Comparison of ENCODE assay signal across 26 mouse cellular contexts in the genomic region with DNA sequence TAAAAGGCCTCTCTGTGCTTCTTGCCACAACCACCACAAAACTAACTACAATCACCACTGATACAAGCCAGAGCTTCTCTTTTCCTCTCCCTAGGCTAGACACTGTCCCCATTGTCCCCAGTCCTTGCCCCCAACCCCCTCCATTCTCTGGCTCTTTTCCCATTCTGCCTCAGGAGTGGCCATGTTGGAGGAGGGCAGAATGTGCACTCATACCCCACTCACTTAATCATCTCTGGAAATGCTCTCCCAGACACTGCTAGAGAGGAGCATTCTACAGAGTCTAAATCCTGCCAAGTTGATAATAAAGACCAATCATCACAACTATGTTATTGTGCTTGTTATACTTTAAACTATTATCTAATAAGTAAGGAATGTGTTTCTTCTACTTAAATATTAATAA.
DNase-seq lines count a peak whose midpoint lies in the region; ATAC-seq and TF ChIP-seq lines count a peak whose summit lies in the region.
"Had no signal": no experiment of that assay in that cellular context is flagged by ENCODE, and none has a peak within 500 bp of the region (broad histone marks: within the 10 kb centered on the region; RNA-seq: fewer than 3 reads in every experiment).

No protein-coding gene starts in this region.

- no peak overlapping the region for H3K4me3 ChIP-seq in hindbrain, embryonic 13.5 days
- no peak overlapping the region for H3K4me3 ChIP-seq in hindbrain, embryonic 10.5 days
- no peak overlapping the region for H3K4me3 ChIP-seq in lung, embryonic 14.5 days (ENCODE audit: low read depth, low read length)
- no peak overlapping the region for H3K4me3 ChIP-seq in neural tube, embryonic 14.5 days (ENCODE audit: low read depth, low read length)
- H3K4me3 ChIP-seq: embryonic facial prominence, embryonic 12.5 days; embryonic facial prominence, embryonic 15.5 days; gastrocnemius, adult 2 months had no signal

- H3K4me1 ChIP-seq in hindbrain, embryonic 13.5 days (replicated peaks): no peaks in the 10 kb centered on the region
- H3K4me1 ChIP-seq in hindbrain, embryonic 10.5 days (replicated peaks): no peaks in the 10 kb centered on the region
- H3K4me1 ChIP-seq in lung, embryonic 14.5 days (ENCODE audit: insufficient read depth): no peaks in the 10 kb centered on the region
- H3K4me1 ChIP-seq in neural tube, embryonic 14.5 days (ENCODE audit: control insufficient read depth, insufficient read depth, low read length): no peaks in the 10 kb centered on the region
- H3K4me1 ChIP-seq: embryonic facial prominence, embryonic 12.5 days; embryonic facial prominence, embryonic 15.5 days had no signal

- H3K9ac ChIP-seq in hindbrain, embryonic 13.5 days: no peak overlapping the region
- no peak overlapping the region for H3K9ac ChIP-seq in lung, embryonic 14.5 days
- no peak overlapping the region for H3K9ac ChIP-seq in neural tube, embryonic 14.5 days (replicated peaks; ENCODE audit: low read depth, low read length)
- H3K9ac ChIP-seq: embryonic facial prominence, embryonic 12.5 days; embryonic facial prominence, embryonic 15.5 days; forebrain, postnatal 0 days; hindbrain, embryonic 14.5 days had no signal

- H3K4me2 ChIP-seq in hindbrain, embryonic 13.5 days: no peak overlapping the region
- H3K4me2 ChIP-seq in lung, embryonic 14.5 days: no peak overlapping the region
- H3K4me2 ChIP-seq in neural tube, embryonic 14.5 days (ENCODE audit: low read depth, low read length): no peak overlapping the region
- H3K4me2 ChIP-seq: embryonic facial prominence, embryonic 12.5 days; embryonic facial prominence, embryonic 15.5 days; heart, embryonic 11.5 days; hindbrain, embryonic 14.5 days had no signal

- H3K36me3 ChIP-seq in hindbrain, embryonic 13.5 days: no peaks in the 10 kb centered on the region
- no peaks in the 10 kb centered on the region for H3K36me3 ChIP-seq in hindbrain, embryonic 10.5 days
- no peaks in the 10 kb centered on the region for H3K36me3 ChIP-seq in lung, embryonic 14.5 days (ENCODE audit: insufficient read depth)
- no peaks in the 10 kb centered on the region for H3K36me3 ChIP-seq in neural tube, embryonic 14.5 days (ENCODE audit: control insufficient read depth, insufficient read depth, low read length)
- H3K36me3 ChIP-seq: embryonic facial prominence, embryonic 12.5 days; embryonic facial prominence, embryonic 15.5 days; G1E had no signal

- H3K27me3 ChIP-seq in hindbrain, embryonic 13.5 days: no peaks in the 10 kb centered on the region
- H3K27me3 ChIP-seq in hindbrain, embryonic 10.5 days (ENCODE audit: insufficient read depth, poor library complexity, severe bottlenecking): no peaks in the 10 kb centered on the region
- H3K27me3 ChIP-seq in lung, embryonic 14.5 days (ENCODE audit: insufficient read depth, low read length): no peaks in the 10 kb centered on the region
- H3K27me3 ChIP-seq in neural tube, embryonic 14.5 days (ENCODE audit: control insufficient read depth, insufficient read depth, low read length): no peaks in the 10 kb centered on the region
- H3K27me3 ChIP-seq: CH12.LX; embryonic facial prominence, embryonic 12.5 days; embryonic facial prominence, embryonic 15.5 days had no signal

- no peaks in the 10 kb centered on the region for H3K9me3 ChIP-seq in hindbrain, embryonic 13.5 days
- H3K9me3 ChIP-seq in hindbrain, embryonic 10.5 days: no peaks in the 10 kb centered on the region
- H3K9me3 ChIP-seq in lung, embryonic 14.5 days (ENCODE audit: low read depth, low read length): no peaks in the 10 kb centered on the region
- H3K9me3 ChIP-seq in neural tube, embryonic 14.5 days (ENCODE audit: control insufficient read depth, low read length): no peaks in the 10 kb centered on the region
- H3K9me3 ChIP-seq: embryonic facial prominence, embryonic 12.5 days; embryonic facial prominence, embryonic 15.5 days had no signal

- no peak for DNase-seq in hindbrain, embryonic 10.5 days (ENCODE audit: low spot score)
- peak; percentile 48 for DNase-seq in lung, embryonic 14.5 days
- no peak for DNase-seq in lung, postnatal 36 days
- DNase-seq in neural tube, embryonic 10.5 days (ENCODE audit: extremely low spot score, low spot score): no peak
- DNase-seq in Muller cell, postnatal 12 days (ENCODE audit: inconsistent ontology term): peak; percentile 87
- DNase-seq in natural killer cell, adult 2 months (ENCODE audit: low spot score in 2 of 2): no peak
- DNase-seq: adrenal gland, adult 8-10 months; adrenal gland, postnatal 25 days; B cell, adult 2 months; cerebellum, adult 11-12 months; cerebellum, adult 9-10 months; cerebellum, postnatal 25 days; forebrain, postnatal 0 days; gastrocnemius, adult 2 months; gastrocnemius, postnatal 14 days; heart, adult 11 months had no signal

- H3K27ac ChIP-seq in hindbrain, embryonic 13.5 days: no peak overlapping the region
- no peak overlapping the region for H3K27ac ChIP-seq in hindbrain, embryonic 10.5 days
- H3K27ac ChIP-seq in lung, embryonic 14.5 days (ENCODE audit: low read depth): no peak overlapping the region
- H3K27ac ChIP-seq in neural tube, embryonic 14.5 days (ENCODE audit: low read depth, low read length): no peak overlapping the region
- H3K27ac ChIP-seq: embryonic facial prominence, embryonic 12.5 days; embryonic facial prominence, embryonic 15.5 days; gastrocnemius, adult 2 months; hindbrain, embryonic 14.5 days; hindbrain, postnatal 0 days had no signal

- no peak for TF ChIP-seq CTCF in lung, embryonic 14.5 days (IDR thresholded peaks at IDR 0.05; ENCODE audit: low read depth)

- 0 out of 2 replicates have a peak, but pooled peaks have one; percentile 39 for ATAC-seq in hindbrain, embryonic 13.5 days (ENCODE audit: low FRiP score)
- ATAC-seq in lung, embryonic 14.5 days (ENCODE audit: insufficient read depth): peak; percentile 89
- peak; percentile 17; the same call in 1 of the 2 replicates for ATAC-seq in neural tube, embryonic 14.5 days (ENCODE audit: low read depth)
- ATAC-seq: forebrain, embryonic 14.5 days; forebrain, postnatal 0 days; hindbrain, postnatal 0 days had no signal

Comparison
In these comparisons a context has a peak if more than half of its experiments do, and no peak if none do; other contexts are left out.
1. DNase-seq: peak in lung, embryonic 14.5 days (single experiment) and Muller cell, postnatal 12 days (single experiment); none in hindbrain, embryonic 10.5 days (single experiment), lung, postnatal 36 days (single experiment), neural tube, embryonic 10.5 days (single experiment) and natural killer cell, adult 2 months (0 of 2).
2. ATAC-seq: peak in every context shown above with its lines; median percentile 89 in lung, embryonic 14.5 days; 39 in hindbrain, embryonic 13.5 days; 17 in neural tube, embryonic 14.5 days.